In the genomic region with DNA sequence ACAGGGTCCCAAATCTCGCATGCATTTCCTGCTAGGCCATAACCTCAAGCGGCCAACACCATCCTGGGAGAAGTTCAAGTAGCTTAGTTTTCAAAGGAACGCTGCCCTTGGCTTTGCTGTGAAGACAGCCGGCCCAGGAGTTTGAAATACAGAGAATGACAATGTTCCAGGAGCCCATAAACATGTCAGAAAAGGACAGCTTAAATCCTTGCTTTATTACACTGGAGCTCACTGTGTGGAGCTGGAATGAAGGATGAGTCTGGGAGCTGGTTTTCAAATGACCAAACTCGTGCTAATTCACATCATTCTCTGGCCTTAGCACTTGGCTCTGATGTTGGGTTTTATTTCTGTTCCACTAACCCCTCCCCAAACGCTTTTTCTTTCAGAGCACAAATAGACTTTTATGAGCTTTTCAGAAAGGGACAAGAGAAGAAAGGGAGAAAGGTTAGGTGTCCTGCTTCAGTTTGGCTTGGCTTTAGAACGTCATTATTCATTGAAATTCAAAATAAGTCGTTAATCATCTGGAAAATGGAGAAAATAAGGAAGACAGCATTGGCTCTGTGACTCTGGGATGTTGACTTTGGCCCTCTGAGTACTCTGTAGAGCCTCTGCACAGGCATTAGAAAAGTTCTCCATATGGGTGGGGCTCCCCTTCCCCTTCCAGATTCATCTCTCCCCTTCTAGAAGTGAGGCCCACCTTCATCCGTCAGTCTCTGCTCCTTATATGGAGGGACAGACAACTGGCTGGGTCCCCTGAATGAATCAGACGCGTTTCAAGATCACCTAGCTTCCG, we compare ENCODE assay signal across 16 mouse cellular contexts. TPM values are rescaled to one million over a fixed set of nuclear protein-coding genes. Genes with fewer than 3 reads are reported as not detected.
A peak's percentile ranks its signal among the peaks of the same experiment; 100 is the strongest.
DNase-seq lines count a peak whose midpoint lies in the region; ATAC-seq and TF ChIP-seq lines count a peak whose summit lies in the region.
"Had no signal": no experiment of that assay in that cellular context is flagged by ENCODE, and none has a peak within 500 bp of the region (broad histone marks: within the 10 kb centered on the region; RNA-seq: fewer than 3 reads in every experiment).

No protein-coding gene starts in this region.

- H3K9ac ChIP-seq in limb, embryonic 14.5 days (ENCODE audit: low read depth, low read length, severe bottlenecking), result no peak overlapping the region
- H3K9ac ChIP-seq in kidney, embryonic 15.5 days, result no peak overlapping the region
- H3K9ac ChIP-seq: forebrain, embryonic 15.5 days; liver, embryonic 13.5 days; midbrain, embryonic 12.5 days had no signal

- no peaks in the 10 kb centered on the region for H3K4me1 ChIP-seq in limb, embryonic 14.5 days (ENCODE audit: control insufficient read depth, insufficient read depth, low read length)
- H3K4me1 ChIP-seq in limb, embryonic 10.5 days, result no peaks in the 10 kb centered on the region
- H3K4me1 ChIP-seq in kidney, embryonic 15.5 days, result peaks cover 14% of the 10 kb centered on the region
- H3K4me1 ChIP-seq: forebrain, embryonic 15.5 days; liver, embryonic 13.5 days; midbrain, embryonic 12.5 days had no signal

- H3K4me3 ChIP-seq in limb, embryonic 14.5 days (replicated peaks; ENCODE audit: low read length), result no peak overlapping the region
- H3K4me3 ChIP-seq in limb, embryonic 10.5 days, result no peak overlapping the region
- no peak overlapping the region for H3K4me3 ChIP-seq in kidney, embryonic 15.5 days (replicated peaks)
- H3K4me3 ChIP-seq: forebrain, embryonic 15.5 days; liver, embryonic 13.5 days; midbrain, embryonic 12.5 days had no signal

- no peaks in the 10 kb centered on the region for H3K9me3 ChIP-seq in limb, embryonic 14.5 days (ENCODE audit: control insufficient read depth, low read length)
- no peaks in the 10 kb centered on the region for H3K9me3 ChIP-seq in limb, embryonic 10.5 days (replicated peaks)
- no peaks in the 10 kb centered on the region for H3K9me3 ChIP-seq in kidney, embryonic 15.5 days (replicated peaks)
- H3K9me3 ChIP-seq: forebrain, embryonic 15.5 days; liver, embryonic 13.5 days; midbrain, embryonic 12.5 days had no signal

- WGBS in limb, embryonic 14.5 days, result 61% methylated on average over 12 of the region's 12 CpGs
- 70% methylated on average over 12 of the region's 12 CpGs for WGBS in limb, embryonic 10.5 days
- WGBS in kidney, embryonic 15.5 days, result 30% methylated on average over 12 of the region's 12 CpGs

- ATAC-seq in limb, embryonic 14.5 days (ENCODE audit: low FRiP score, low read depth), result no peak
- ATAC-seq in kidney, embryonic 15.5 days (replicated peaks; ENCODE audit: low FRiP score), result peak; percentile 90
- ATAC-seq: forebrain, embryonic 15.5 days; inflammation-experienced regulatory T-cells, adult 6 months had no signal

- no peak overlapping the region for H3K27ac ChIP-seq in limb, embryonic 14.5 days (replicated peaks; ENCODE audit: low read depth, low read length)
- H3K27ac ChIP-seq in limb, embryonic 10.5 days, result no peak overlapping the region
- peak overlapping the region; percentile 62 for H3K27ac ChIP-seq in kidney, embryonic 15.5 days
- H3K27ac ChIP-seq: forebrain, embryonic 15.5 days; liver, embryonic 13.5 days; midbrain, embryonic 12.5 days had no signal

- no peaks in the 10 kb centered on the region for H3K36me3 ChIP-seq in limb, embryonic 14.5 days (ENCODE audit: control insufficient read depth, insufficient read depth, low read length)
- H3K36me3 ChIP-seq in limb, embryonic 10.5 days, result no peaks in the 10 kb centered on the region
- H3K36me3 ChIP-seq in kidney, embryonic 15.5 days, result no peaks in the 10 kb centered on the region
- H3K36me3 ChIP-seq: forebrain, embryonic 15.5 days; liver, embryonic 13.5 days; midbrain, embryonic 12.5 days had no signal

- peak; percentile 5 for DNase-seq in embryo, embryonic 10.5 days (ENCODE audit: low spot score)
- DNase-seq in embryo, embryonic 9.5 days (ENCODE audit: extremely low spot score), result no peak
- peak; percentile 17 for DNase-seq in limb, embryonic 14.5 days (ENCODE audit: low spot score)
- no peak for DNase-seq in limb, embryonic 10.5 days (ENCODE audit: low spot score)
- peak; percentile 69 for DNase-seq in skeletal muscle tissue, adult 2 months (ENCODE audit: low read depth, low spot score)
- DNase-seq in left cerebral cortex, adult 8-10 months (ENCODE audit: low spot score in 2 of 2), result no peak
- DNase-seq in urinary bladder, postnatal 25 days (ENCODE audit: low spot score), result no peak
- DNase-seq: B cell, adult 2 months; cerebellum, adult 11-12 months; heart, postnatal 14 days; liver, embryonic 13.5 days; lung, postnatal 10 days had no signal

- H3K4me2 ChIP-seq in limb, embryonic 14.5 days (replicated peaks; ENCODE audit: low read depth, low read length, severe bottlenecking), result no peak overlapping the region
- H3K4me2 ChIP-seq in kidney, embryonic 15.5 days, result no peak overlapping the region
- H3K4me2 ChIP-seq: forebrain, embryonic 15.5 days; liver, embryonic 13.5 days; midbrain, embryonic 12.5 days had no signal

- no peaks in the 10 kb centered on the region for H3K27me3 ChIP-seq in limb, embryonic 14.5 days (ENCODE audit: control insufficient read depth, insufficient read depth, low read length)
- no peaks in the 10 kb centered on the region for H3K27me3 ChIP-seq in limb, embryonic 10.5 days (ENCODE audit: low read depth, poor library complexity, severe bottlenecking)
- no peaks in the 10 kb centered on the region for H3K27me3 ChIP-seq in kidney, embryonic 15.5 days
- H3K27me3 ChIP-seq: forebrain, embryonic 15.5 days; liver, embryonic 13.5 days; midbrain, embryonic 12.5 days had no signal

- no peak for TF ChIP-seq POLR2A in limb, embryonic 14.5 days (IDR thresholded peaks at IDR 0.05; ENCODE audit: borderline replicate concordance, extremely low read depth, insufficient read depth, insufficient read length)

RNA-seq across cellular contexts. Expression of a gene that starts 42.9 kb away (rescaled TPM):
- 89.2 and 90.7 TPM in 2 replicates for polyA plus RNA-seq in limb, embryonic 14.5 days (2012; rRNA removed)
- polyA plus RNA-seq in limb, embryonic 14.5 days (2014; fragmentation: Nextera tagmentation; extraction: Ambion mirVana), result 88.9 and 106 TPM in 2 replicates
- polyA plus RNA-seq in limb, embryonic 10.5 days (2016; fragmentation: Nextera tagmentation; extraction: Ambion mirVana), result 129 and 148 TPM in 2 replicates
- polyA plus RNA-seq in kidney, embryonic 15.5 days (2015; fragmentation: Nextera tagmentation; extraction: Ambion mirVana), result 103 and 105 TPM in 2 replicates
- 10 to 100 TPM; 47.4 to 63.2 (median 56.1) TPM for total RNA-seq in left cerebral cortex, adult 8-10 months (2022)

Comparison
In these comparisons a context has a peak if more than half of its experiments do, and no peak if none do; other contexts are left out.
1. DNase-seq: peak in embryo, embryonic 10.5 days (single experiment), limb, embryonic 14.5 days (single experiment) and skeletal muscle tissue, adult 2 months (single experiment); none in embryo, embryonic 9.5 days (single experiment), limb, embryonic 10.5 days (single experiment), left cerebral cortex, adult 8-10 months (0 of 2) and urinary bladder, postnatal 25 days (single experiment).